Mouse (Mus musculus): ENCODE measurements around the gene Cnnm2. TPM values are rescaled to one million over a fixed set of nuclear protein-coding genes. Genes with fewer than 3 reads are reported as not detected.
"Not testable (repeated sequence)": the region's sequence is repeated elsewhere in the genome, so short reads cannot be mapped to it uniquely, and the experiment has no call there.

Cnnm2 gene
- total RNA-seq, 2 experiments from 2014 or later: 2.4 to 3.3 TPM

DNA sequence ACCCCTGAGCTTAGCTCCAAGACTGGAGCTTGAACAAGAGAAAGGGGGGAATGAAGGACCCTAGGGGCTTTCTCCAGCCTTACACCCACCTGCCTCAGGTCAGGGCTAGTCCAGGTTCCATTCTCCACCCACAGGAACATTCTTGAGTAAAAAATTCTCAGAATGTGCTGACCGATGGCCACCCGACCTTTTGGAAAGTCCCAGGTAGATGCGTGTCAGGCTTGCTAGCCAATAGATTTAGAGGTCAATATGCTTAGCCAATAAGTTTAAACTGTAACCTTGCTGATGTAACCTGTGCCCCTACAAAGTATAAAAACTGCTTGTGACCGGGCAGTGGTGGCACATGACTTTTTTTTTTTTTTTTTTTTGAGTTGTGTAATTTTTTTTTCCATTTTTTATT lies 5.2 kb upstream of the Cnnm2 start:
- intact Hi-C loops (cut with DNase I): loop anchor here (5.0 kb wide), 1 partner anchor 84 kb away; the partner anchor contains the start of gene Cyp17a1
- DNase-seq: no peak

DNA sequence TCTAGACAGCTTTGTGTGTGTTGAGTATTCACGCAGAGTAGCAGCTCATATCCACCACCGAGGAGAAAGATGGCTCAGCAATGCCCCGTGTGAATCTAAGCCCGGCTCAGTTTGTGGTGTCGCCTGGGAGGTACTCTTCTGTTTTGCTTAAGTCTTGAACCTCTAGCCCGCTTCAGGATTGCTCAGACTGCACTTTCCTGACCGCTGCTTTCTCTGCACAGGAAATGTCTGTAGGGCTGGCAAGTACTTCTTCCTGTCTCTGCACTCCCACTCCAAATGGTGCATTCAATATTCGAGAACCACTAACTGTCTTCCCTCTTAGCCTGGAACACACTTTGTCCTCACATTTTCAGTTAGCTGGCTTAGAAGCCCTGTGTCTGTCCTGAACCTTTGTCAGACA lies 2.3 kb upstream of the Cnnm2 start:
- intact Hi-C loops (cut with DNase I): loop anchor here (1.0 to 5.0 kb wide), 2 partner anchors 87 to 110 kb away; partner anchors contain the start of gene Cyp17a1
- DNase-seq: no peak

DNA sequence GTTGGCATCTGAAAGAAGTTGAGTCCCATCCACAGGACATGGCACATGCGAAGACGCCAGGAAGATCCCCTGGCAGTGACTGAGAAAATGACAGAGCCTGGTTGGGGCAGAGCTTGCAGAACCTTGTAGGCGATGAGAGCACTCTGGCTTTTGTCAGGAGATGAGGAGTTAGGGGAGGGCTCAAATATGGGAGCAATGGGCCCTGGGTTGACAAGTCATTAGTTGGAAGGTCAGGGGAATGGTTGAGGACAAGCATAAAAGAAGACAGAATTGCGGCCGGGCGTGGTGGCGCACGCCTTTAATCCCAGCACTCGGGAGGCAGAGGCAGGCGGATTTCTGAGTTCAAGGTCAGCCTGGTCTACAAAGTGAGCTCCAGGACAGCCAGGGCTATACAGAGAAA lies 1.5 kb upstream of the Cnnm2 start:
- intact Hi-C loops (cut with DNase I): loop anchor here (1.0 to 5.0 kb wide), 3 partner anchors 88 to 232 kb away; partner anchors contain the start of gene Cyp17a1
- DNase-seq: not testable (repeated sequence)

DNA sequence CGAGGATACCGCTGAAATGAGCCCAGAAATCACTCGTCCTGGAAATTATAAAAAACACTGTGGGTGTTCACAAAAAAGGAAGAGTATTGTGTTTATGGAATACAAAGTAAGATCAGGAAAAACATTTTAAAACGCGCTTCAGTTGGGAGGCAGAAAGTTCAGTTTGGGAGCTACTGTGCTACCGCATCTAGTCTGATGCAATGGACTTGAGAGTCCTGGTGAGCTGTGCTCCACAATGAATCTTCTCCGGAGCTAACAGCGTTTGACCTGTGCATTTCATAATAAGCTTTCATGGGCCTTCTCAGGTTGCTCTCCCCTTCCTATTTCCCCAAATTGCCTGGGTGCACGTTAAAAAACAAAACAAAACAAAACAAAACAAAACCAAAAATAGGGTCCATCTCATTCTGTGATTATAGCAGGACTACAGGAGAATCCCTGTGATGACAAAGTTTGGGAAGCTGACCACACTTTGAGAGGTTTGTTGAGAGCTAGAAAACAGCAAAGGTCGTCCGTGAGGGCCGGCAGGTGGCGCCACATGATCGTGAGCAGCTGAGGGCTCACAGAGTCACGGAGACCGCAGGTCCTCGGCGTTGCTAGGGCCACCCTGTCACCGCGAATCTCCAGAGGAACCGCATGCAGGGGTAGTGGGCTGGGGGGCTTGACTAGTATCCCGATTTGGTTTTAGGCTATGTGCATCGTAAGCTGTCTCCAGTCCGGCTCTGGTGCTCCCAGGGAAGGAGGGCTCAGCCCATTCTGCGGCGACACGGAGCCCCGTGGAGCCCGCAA lies 828 bp upstream of the Cnnm2 start:
- peak; percentile 76 to 85 for DNase-seq
- intact Hi-C loops (cut with DNase I): loop anchor here (5.0 kb wide), 1 partner anchor 232 kb away; no protein-coding TSS in a partner anchor

DNA sequence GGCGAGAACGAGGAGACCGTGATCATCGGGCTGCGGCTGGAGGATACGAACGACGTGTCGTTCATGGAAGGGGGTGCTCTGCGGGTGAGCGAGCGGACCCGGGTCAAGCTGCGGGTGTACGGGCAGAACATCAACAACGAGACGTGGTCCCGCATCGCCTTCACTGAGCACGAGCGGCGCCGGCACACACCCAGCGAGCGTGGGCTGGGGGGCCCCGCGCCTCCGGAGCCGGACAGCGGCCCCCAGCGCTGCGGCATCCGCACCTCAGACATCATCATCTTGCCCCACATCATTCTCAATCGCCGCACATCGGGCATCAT lies 535 bp downstream of the Cnnm2 start:
- intact Hi-C loops (cut with DNase I): loop anchor here (5.0 kb wide), 1 partner anchor 230 kb away; no protein-coding TSS in a partner anchor
- DNase-seq: no peak

DNA sequence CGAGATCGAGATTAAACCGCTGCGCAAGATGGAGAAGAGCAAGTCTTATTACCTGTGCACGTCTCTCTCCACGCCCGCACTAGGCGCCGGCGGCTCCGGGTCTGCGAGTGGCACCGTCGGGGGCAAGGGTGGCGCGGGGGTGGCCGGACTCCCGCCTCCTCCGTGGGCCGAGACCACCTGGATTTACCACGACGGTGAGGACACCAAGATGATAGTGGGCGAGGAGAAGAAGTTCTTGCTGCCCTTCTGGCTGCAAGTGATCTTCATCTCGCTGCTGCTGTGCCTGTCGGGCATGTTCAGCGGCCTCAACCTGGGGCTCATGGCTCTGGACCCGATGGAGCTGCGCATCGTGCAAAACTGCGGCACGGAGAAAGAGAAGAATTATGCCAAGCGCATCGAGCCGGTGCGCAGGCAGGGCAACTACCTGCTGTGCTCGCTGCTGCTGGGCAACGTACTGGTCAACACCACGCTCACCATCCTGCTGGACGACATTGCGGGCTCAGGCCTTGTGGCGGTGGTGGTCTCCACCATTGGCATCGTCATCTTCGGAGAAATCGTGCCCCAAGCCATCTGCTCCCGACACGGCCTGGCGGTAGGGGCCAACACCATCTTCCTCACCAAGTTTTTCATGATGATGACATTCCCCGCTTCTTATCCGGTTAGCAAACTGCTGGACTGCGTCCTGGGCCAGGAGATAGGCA lies 1.0 kb downstream of the Cnnm2 start:
- intact Hi-C loops (cut with DNase I): loop anchor here (5.0 kb wide), 1 partner anchor 230 kb away; no protein-coding TSS in a partner anchor
- peak in 1 of 2 experiments; percentile 25 for DNase-seq

DNA sequence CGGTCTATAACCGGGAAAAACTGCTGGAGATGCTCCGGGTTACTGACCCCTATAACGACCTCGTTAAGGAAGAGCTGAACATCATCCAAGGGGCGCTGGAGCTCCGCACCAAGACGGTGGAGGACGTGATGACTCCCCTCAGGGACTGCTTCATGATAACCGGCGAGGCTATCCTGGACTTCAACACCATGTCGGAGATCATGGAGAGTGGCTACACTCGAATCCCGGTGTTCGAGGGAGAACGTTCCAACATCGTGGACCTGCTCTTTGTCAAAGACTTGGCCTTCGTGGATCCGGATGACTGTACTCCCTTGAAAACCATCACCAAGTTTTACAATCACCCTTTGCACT lies 1.6 kb downstream of the Cnnm2 start:
- no peak for DNase-seq

DNA sequence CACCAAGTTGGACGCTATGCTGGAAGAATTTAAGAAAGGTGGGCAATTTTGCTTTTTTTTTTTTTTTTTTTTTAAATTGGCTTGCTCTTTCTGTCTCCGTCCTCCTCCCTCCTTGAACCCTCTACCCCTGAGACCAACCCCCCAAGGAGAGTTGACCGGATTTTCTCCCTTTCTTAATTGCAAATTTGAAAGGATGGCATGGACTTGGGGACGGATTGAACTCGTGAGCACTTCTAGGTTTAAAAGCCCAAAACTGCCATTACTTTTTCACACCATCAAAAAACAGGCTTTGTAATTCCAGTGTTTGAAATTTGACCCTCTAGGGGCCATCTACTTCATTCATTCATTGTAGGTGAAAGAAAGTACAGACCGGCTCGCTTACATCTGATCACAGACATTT lies 2.0 kb downstream of the Cnnm2 start:
- DNase-seq: no peak
- intact Hi-C loops (cut with DNase I): loop anchor here (5.0 kb wide), 1 partner anchor 229 kb away; no protein-coding TSS in a partner anchor

More for the DNA sequence above, 1.6 kb downstream of the Cnnm2 start:
- intact Hi-C loops (cut with DNase I): loop anchor here (5.0 kb wide), 1 partner anchor 229 kb away; no protein-coding TSS in a partner anchor

DNA sequence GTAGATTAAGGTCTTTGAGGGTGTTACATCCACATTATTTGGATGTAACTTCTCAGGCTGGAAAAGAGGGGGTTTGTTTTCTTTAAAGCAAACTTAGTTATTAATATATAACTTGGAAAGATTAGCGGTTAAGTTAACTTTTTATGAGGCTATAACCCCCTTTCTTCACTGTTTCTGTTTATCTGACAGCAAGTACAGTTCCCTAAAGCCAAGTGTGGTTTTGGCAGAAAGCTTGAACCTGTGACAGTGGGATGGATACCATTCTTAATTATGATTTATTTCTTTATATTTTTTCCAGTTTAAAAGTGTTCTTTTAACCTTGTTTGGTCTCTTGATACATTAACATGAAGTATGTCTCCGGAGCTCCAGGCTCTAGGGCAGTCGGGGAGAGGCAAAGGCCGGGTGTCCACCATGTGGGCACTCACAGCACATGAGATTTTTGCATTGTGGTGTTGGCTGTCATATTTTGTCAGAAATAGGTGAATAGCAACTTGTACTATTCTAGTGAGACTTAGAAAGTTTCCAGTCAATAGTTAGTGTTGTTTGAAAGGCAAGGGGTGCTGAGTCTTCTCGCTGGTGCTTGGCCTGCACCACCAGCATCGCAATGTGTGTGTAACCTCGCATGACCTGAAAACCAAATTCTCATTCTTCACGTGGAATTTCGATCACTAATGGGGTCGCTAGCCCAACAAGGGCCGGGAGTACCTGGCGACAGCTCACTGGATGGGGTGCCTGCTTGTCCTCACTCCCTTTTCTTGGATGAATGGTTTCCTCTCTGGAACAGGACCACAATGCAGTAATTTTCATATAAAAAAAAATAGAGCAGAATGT lies 2.8 kb downstream of the Cnnm2 start:
- intact Hi-C loops (cut with DNase I): loop anchor here (5.0 kb wide), 1 partner anchor 228 kb away; no protein-coding TSS in a partner anchor
- DNase-seq: no peak

DNA sequence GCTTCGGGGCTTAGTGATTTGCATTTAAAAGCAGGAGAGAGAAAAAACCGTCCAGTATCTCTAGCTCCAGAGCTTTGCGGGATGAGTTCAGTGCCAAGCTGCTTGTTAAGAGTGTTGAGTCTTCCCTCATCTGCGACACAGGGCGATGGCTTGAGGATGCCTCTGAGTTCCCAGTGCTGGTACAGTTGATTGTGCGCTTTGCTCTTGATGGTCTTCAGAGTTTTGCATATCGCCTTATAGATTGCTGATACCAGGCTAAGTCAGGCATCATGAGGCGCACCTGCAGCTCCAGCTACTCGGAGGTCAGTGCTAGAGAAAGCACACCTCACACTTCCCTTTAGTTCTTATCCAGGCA lies 3.3 kb downstream of the Cnnm2 start:
- DNase-seq: no peak
- intact Hi-C loops (cut with DNase I): loop anchor here (5.0 kb wide), 1 partner anchor 228 kb away; no protein-coding TSS in a partner anchor

DNA sequence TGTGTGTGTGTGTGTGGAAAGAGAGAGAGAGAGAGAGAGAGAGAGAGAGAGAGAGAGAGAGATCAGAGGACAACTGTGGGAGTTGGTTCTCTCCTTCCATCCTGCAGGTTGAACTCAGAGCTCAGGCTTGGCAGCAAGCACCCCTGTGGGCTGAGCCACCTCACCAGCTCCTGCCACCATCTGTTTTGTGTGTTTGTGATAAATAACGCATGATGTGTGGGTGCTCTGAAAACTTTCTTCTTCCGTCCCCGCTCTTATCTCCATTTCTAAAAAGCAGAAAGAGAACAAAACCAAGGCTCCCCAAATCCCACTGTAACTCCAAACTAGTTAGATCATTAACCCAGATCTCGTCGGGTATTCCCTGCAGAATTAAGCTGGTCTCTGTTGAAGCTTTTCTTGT lies 4.7 kb downstream of the Cnnm2 start:
- intact Hi-C loops (cut with DNase I): no loop called here
- DNase-seq: no peak

DNA sequence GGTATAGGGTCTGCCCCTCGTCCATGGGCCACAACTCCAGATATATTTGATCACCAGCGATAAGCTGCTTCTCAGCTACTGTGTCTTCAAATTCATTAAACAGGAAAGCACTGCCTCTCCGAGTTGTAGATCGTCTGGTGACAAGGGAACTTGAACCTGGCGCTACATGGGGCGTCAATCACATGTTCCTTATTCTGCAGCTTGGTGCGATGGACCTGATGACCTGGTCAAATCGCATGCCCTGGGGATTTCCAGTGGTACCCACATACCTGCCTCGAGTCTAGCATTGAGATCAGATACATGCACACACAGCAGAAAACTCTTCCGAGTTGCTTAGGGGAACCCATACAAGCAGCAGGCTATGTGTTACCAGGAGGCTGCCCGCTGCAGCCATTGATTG lies 8.4 kb downstream of the Cnnm2 start:
- no peak for DNase-seq
- intact Hi-C loops (cut with DNase I): no loop called here

DNA sequence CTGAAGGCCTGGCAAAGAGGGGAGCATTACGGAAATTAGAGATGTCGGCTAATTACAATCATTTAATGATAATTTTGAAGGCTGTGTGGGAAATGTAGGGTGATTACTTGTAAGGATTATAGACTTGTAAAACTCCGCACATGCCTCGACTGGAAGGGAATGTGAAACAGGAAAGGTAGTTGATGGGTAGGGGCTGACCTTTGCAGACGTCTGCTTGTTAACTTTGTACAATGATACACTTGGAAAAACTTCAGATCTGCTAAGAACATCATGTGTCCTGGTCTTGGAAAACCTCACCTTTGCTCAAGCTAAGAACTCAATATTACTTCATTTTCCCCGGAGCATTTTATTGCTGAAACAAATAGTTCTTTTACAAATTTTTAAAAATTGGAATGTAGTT lies 10.4 kb downstream of the Cnnm2 start:
- intact Hi-C loops (cut with DNase I): no loop called here
- DNase-seq: no peak

DNA sequence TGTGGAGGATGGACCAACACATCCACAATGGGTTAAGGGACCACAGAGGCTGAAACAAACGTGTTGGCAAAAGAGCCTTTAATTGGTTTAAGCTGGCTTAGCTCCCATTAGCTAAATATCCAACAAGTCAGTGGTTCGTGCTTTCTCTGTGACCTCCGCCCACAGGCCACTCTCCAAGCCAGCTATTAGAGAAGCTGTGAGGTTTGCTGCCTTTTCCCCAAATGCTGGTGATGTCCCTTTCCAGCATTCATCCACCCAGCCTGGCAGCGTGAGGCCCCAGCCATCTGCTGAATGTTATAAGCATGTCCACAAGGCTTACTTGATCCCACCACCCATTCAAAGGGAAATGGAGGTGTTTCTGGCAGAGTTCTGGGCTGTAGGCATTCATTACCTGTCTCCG lies 15.0 kb downstream of the Cnnm2 start:
- DNase-seq: no peak
- intact Hi-C loops (cut with DNase I): no loop called here

DNA sequence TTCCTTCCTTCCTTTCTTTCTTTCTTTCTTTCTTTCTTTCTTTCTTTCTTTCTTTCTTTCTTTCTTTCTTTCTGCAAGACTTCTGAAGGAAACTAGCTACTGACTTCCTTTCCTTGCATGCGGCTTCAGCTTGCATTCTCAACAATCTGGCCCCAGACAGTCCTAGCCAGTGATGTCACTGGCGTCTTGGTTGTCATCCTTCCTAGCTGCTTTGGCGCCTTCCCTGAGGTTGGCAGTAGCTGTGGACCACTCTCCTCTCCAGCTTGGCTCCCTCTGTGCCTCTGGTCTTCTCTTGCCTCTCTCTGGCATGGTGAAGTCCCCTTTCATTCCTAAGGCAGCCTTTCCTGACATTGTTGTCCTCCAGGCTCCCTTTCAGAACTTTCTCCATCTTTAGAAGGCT lies 15.5 kb downstream of the Cnnm2 start:
- no peak for DNase-seq
- intact Hi-C loops (cut with DNase I): no loop called here

DNA sequence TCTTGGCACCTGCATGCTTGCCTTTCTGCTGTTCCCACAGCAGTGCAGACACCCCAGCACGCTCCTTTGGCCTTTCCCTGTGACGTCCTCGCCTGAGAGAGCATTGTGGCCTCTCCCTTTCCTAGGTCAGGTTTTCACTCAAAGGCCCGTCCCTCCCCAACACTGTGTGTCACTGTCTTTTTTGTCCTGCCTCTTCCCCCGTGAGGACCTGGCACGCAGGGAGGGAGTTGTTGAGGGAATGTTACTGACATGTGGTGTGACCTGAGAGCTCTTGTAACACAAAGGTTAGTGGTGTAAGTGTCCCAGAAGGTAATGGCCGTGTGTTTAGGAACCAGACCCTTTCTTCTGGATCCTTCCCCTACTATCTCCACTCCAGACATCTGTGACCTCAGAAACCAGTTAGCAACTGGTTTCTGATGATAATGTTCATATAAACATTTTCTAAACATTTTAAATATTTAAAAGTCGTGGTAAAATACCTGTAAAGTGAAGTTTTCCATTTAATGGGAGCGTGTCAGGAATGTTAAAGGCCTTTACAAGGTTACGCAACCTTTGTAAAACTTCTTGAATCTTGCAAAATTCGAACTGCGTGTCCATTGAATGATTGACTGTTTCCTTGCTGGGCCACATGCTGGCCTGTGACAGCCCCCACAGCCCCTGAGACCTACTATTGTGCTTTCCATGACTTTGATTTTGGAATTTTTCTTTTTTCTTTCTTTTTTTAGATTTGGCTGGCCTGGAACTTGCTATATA lies 16.7 kb downstream of the Cnnm2 start:
- no peak for DNase-seq
- intact Hi-C loops (cut with DNase I): no loop called here

DNA sequence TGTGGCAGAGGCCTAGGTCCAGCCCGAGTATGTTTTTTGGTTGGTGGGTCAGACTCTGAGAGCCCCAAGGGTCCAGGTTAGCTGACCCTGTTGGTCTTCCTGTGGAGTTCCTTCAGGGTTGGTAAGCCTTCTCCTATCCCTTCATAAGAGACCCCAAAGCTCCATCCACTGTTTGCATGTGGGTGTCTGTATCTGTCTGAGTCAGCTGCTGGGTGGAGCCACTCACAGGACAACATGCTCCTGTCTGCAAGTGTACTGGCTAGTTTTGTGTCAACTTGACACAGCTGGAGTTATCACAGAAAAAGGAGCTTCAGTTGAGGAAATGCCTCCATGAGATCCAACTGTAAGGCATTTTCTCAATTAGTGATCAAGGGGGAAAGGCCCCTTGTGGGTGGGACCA lies 17.7 kb downstream of the Cnnm2 start:
- DNase-seq; intact Hi-C loops (cut with DNase I): not testable (repeated sequence)

DNA sequence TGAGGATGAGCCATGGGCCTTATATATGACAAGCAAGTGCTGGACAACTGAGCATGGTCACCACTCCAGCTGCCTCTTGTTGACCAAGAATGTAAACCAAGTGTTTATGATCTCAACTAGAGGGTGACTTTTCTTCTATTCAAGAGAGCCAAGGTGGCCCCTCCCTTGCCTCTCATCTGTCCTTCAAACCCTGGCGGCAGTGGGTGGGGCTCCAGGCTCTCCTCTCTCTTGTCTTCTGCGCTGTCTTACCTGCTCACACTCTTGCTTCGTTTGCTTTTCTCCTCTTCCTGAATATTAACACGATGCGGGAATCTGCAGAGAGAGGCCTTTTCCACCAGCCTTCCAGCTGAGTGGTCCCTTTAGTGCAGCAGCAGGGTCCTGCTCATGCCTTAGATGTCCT lies 22.6 kb downstream of the Cnnm2 start:
- intact Hi-C loops (cut with DNase I): no loop called here
- no peak for DNase-seq

DNA sequence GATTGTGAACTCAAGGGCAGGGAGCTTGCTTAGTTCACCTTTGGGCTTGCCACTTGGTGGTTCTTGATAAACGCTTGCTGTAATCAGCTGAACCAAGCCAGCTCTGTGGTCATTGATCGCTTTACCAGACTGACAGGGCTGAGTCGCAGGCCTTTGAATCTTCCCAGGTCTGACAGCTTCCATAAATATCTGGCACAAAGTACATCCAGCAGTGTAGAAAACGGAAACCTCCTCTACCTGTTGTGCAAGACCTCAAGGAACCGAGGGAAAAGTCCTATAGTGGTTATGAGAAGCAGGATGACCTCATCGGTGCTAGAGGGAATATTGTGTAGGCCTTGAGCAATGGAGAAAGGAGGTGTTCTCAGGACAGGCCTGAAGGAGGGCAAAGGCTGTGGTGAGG lies 23.1 kb downstream of the Cnnm2 start:
- DNase-seq: no peak
- intact Hi-C loops (cut with DNase I): no loop called here

DNA sequence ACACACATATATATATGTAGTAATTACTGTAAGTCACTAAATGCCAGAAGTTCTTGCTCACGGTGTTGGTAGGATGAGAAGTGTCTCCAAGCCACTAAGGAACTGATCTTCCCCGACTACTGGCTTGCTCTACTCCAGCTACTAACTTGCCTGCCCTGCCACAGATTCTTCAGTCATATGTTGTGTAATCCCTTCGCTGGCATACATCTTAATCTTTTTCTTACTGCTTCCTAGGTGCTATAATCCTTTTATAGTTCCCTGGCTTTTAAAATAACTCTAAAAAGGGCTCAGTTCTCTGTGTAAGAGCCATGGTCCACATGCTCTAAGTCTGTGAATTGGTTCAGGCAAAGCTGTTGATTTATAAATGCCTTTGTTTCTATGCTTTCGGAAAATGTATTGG lies 24.2 kb downstream of the Cnnm2 start:
- no peak for DNase-seq
- intact Hi-C loops (cut with DNase I): no loop called here

Measured in gastrocnemius, postnatal 36 days (tissue).